Mouse (Mus musculus) WW6 (cell line): ENCODE results near the gene Gm3543.
"Not testable (repeated sequence)": the region's sequence is repeated elsewhere in the genome, so short reads cannot be mapped to it uniquely, and the experiment has no call there.

Experiments
- DNase-seq: peaks from one replicate; pipeline ENCODE4 v3.0.0-alpha.2; 2013; ENCODE audit warnings: low read depth, low spot score

Gene Gm3543

GRCm38 (mm10) chr14:41983225-41983624 is at the start of gene Gm3543:
Gm3543 (minus strand) TSS chr14:41983325.
- not testable (repeated sequence) for DNase-seq

- not testable (repeated sequence) for DNase-seq
Measured at GRCm38 (mm10) chr14:41968596-41968995, 14.5 kb downstream of the Gm3543 start.

DNA sequence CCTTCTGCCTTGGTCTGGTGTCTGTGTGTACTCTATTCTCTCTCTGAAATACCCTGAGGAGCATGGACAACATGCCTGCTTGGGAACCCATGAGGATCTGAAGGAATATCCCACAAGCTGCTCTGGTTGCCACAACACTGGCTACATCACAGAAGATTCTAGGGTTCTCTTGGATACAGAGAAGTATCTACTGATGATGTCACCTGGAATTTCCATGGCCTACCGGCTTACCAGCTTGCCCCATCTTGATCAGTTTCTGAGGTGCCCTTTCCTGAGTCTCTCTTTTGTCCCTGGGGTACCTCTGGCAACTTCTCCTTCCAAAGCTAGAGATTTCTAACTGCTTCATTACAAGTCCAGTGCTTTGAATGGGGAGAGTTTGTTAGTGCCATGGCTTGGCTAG is 15.3 kb downstream of the Gm3543 start, which contains the start of gene Gm6401:
Gm6401 (minus strand) TSS at position 101 of the 400 bp plus-strand sequence.
- not testable (repeated sequence) for DNase-seq

GRCm38 (mm10) chr14:41964095-41964494 is 19.0 kb downstream of the Gm3543 start:
- DNase-seq: not testable (repeated sequence)

- not testable (repeated sequence) for DNase-seq
Measured at GRCm38 (mm10) chr14:41943695-41944094, 39.4 kb downstream of the Gm3543 start, which contains the start of gene 1700024B05Rik. 1700024B05Rik (plus strand) TSS chr14:41943995.
